Mouse (Mus musculus) brain, adult 2 months (tissue): Measurements from ENCODE around the gene Drc7.
A peak's percentile ranks its signal among the peaks of the same experiment; 100 is the strongest.

Experiments used
- DNase-seq: peaks from one replicate; pipeline ENCODE4 v3.0.0; 2011; ENCODE audit warnings: low read depth, low spot score

Drc7 gene

DNA sequence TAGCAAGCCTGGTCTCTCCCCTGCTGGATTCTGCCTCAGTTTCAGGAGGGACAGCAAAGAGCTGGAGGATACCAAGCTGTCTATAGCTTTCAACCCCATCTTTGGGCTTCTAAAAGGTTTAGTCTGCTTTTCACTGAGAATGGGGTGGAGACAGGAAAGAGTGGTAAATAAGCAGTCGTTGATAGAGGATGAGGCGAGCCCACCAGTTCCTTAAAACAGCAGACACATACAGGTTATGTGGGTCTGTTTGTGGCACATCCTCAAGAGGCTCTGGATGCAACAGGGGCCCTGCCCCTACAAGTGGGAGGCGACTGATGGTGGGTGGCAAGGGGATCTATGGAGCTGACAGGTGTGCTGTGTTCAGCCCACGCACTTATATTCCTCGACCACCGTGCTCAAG lies 3.8 kb downstream of the Drc7 start:
- no peak for DNase-seq

DNA sequence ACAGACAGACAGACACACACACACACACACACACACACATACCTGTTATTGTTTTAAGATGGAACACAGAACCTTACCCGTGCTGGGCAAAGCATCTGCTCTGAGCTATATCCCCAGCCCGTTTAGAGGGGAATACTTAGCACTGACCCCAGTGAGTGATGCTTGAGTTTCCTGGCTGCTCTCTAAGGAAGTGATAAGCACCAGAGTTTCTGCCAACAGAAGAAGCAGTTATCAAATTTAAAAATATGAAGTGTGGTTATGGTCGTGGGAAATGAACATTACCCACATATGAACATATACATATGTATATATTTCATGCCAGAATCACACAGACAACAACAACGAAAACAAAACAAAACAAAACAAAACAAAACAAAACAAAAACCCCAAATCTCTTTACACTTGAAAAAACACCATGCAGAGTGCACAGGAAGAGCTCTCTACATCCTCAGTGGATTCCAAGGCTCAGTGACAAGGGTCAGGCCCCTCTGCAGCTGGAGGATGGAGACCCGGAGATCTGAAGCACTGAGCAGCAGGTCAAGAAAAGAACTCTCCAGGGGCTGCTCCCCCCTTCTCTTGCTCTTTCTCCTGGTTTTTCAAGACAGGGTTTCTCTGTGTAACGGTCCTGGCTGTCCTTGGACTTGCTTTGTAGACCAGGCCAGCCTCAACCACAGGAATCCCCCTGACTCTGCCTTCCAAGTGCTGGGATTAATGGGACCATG lies 5.1 kb downstream of the Drc7 start:
- no peak for DNase-seq

DNA sequence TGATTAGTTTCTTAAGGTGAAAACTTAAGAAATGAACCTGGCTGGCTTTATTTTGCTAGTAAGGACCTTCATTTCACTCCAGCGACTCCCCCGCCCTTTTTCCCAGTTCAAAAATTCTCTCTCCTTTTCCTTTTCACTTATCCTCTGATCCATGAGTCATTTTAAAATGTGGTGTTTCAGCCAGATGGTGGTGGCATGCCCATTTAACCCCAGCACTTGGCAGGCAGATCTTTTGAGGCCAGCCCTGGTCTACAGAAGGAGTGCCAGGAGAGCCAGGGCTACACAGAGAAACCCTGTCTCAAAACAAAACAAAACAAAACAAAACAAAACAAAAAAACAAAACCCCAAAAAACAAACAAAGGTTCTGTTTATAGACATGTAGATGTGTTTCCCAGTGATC lies 9.6 kb downstream of the Drc7 start:
- peak; percentile 93 for DNase-seq

DNA sequence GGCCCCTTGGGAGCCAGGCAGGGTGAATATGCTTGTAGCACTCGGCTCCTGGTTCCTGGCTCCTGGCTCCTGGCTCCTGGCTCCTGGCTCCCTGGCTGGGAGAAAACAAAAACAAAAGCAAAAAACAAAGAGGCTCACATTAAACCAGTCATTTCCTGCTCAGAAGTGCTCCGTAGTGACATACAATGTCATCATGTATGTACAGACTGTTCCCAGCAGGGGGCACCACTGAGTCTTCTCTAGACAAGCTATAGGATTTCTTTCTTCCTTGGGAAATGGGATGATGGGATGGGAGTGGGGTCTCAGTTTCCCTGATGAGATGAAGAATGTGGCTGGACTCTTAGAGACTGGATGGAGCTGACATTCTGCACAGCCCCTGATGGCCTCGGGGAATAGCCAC lies 12.7 kb downstream of the Drc7 start:
- peak; percentile 66 for DNase-seq

DNA sequence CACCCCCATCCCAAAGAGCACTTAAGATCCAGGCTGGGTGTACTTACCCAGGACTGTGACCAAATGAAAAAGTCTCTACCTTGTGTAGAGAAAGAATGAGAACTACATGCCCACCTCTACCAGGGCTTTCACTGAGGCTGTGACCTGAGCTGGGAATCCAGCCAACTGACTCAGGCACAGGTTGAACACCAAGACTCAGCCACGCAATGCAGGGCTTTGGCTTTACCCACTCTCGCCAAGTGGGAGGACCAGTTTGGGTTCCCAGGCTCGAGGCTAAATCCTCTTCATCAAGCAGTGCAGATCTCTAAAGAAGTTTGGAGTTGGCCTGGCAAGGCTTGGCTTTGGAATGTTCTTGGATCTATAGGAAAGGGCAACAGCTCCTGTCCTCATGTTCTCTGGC lies 20.6 kb downstream of the Drc7 start:
- no peak for DNase-seq

DNA sequence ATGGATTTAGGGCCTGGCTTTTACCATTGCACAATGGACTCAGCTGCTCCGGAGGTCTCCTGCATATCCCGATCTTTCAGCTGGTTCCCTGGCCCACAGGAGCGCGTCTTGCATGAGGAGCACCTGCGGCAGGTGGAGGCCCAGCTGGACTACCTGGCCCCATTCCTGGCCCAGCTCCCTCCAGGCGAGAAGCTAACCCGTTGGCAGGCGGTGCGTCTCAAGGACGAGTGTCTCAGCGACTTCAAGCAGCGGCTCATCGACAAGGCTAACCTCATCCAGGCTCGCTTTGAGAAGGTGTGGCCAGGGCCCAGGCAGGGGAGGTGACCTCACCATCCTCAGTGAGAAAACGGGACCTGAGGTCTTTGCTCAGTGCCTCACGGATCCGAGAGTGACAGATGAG lies 21.2 kb downstream of the Drc7 start:
- DNase-seq: peak; percentile 82

DNA sequence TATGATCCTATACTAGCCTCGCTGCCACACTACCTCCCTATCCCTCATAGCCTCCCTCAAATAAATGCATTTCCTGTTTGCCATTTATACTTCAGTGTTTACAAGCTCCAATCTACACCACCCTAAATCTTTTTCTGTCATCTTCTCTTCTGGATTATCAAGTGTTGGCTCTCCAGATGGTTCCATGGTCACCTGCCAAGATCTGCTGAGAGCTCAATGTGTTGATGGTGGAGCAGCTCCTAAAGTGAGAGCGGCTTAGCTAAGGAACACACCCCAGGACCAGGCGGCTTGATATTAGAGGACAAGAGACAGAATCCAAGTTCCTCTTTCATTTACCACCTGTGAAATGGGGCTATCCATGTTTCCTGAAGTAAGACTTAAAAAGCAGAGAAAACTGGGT lies 23.2 kb downstream of the Drc7 start:
- peak; percentile 83 for DNase-seq

DNA sequence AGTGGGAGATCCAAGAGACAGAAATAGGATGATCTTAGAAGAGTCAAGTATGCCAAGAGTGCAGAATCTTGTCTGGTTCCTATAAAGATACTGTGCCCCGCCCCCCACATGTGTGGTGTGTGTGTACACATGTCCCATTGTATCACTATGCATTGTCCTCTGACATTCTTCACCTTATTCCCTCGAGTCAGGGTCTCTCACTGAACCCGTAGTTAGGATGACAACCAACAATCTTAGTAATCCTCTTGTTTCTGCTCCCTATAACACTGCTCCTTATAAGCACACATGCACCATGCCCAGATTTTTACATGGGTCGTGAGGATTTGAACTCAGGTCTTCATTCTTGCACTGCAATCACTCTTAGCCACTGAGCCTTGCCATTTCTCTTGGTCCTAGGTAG lies 24.4 kb downstream of the Drc7 start:
- DNase-seq: no peak

DNA sequence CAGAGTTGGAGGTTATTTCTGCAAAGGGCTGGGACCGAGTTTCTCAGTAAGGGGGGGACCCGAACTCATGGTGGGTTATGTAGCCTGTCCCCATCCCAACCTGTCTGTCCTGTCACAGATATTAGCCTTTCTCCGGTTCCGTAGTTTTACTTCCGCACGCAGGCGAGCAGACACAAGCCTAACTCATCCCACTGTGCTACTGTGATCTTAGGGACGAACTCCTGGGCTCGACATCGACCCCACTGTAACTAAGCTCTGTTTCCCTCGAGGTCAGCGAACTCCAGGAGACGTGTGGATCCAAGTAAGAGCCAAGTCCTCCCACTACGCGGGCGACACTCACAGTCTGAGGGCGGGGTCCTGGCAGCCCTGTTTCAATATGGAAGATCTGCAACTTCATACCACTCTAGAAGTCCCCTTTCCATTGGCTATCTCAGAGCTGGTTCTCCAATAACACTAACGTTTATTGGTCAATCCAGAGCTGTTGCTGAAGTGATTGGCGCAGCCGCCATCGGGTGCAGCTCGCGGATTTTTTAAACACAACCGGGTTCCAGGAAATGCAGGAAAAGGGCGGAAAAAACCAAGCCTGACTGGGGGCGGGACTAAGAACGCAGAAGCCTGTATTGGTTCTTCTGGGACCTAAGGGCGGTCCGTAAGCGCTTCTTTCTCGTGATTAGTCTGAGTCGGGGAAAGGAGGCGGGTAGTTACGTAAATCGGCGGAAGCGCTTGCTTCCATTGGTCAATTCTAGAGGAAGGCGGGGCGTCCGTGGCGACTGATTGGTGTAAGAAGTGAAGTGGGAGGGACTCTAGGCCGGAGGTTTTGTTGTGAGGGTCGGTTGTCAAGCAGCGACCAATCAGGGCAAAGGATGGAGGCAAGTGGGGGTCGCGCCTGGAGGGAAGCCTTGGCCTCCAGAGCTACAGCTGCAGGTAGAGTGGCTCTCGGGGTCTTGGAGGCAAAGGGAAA lies 25.8 kb downstream of the Drc7 start, which contains the start of gene Katnb1:
Gene Katnb1, plus strand, starts transcription at position 806 of the 961 bp plus-strand sequence.
- peak; percentile 100 for DNase-seq

DNA sequence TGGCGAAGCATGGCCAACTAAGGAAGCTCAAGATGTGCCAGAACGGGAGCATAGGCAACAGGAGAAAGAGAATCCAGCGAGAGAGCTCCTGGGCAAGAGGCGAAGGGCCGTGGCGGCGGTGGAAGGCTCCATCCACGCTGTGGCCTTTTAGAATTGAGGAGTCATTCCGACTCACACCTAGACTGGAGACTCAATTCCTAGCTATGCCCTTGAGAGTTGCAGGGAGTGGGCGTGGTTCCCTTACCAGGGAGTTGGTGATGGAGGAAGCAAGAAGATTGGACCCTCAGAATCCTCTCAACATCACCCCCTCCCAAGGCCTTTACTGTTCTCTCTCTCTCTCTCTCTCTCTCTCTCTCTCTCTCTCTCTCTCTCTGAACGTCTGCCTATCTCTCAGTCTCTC lies 26.7 kb downstream of the Drc7 start:
- DNase-seq: no peak

DNA sequence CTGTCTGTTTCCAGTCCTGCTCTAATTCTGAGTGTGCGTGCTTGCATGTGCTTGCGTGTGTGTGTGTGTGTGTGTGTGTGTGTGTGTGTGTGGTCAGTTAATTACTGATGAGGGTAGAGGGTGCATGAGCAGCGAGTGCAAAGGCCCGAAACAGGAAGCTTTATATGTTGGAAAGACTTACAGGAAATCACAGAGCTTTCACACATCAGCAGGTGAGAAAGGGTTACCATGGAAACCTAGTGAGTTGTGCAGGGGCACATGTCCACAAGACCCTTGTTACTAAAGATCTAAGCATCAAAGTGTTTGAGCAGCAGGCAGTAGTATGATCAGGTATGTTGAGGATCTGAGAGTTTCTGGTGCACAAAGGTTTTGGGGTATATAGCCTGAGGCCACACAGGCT lies 29.4 kb downstream of the Drc7 start:
- no peak for DNase-seq

DNA sequence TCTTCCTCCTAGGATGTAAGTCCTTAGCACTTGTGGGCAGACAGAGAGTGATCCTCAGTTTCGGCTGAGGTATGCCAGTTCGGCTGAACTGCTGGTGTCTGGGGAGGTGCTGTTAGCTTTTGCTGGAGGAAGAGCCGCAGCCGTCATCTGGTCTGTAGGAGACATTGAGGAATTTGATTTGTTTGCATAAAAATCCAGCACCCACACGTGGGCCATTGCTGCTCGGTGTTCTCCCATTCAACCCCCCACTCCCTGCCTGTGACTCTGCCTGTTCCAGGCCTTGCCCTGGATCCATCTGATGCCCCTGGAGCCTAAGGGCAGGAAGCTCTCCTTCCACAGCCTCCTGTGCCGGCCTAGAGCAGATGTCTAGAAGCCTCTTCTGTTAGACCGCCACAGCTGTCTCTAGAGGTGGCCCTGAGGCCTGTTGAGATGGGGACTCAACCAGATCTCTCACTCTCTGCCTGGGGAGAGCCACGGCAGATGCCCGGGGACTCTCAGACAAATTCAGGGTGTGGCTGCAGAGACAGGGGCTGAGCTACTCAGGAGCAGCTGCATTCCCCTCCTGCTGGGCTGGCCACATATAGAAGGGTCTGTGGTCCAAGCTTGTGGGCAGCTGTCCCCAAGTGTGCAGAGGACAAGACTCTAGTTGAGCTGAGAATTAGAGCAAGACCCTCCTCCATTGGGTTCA lies 30.0 kb downstream of the Drc7 start:
- no peak for DNase-seq

DNA sequence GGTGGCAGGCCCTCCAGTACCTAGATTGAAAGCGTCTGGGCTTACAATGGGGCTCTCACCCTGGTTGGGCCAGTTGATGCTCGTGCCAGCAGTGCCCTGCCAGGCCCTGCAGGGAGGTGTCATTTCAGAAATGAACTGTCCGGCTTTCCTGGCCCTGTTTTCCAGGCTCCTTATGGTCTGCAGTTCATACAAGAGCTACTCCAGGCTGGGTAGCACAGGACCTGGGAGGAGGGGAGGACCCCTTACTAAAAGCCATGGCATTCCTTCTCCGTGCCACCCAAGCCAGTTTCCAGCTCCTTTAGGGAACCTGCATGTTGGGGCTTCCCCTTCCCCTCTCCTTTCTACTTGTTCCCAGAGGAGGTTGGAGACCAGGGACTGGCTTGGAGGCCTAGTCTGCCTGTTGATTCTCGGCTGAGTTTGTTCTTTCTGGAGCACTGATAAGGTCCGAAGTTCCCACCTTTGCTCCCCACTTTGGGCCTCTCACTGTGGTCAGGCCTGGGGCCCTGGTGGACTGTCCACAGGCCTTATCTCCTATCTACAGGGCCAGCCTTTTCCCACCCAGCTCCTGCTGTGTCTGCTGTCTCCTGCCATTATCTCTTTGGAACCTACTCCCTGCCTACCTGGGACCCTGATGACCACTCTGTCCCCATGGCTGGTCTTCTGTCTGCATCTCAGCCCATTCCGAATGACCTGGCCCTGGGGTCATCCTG lies 30.7 kb downstream of the Drc7 start:
- peak; percentile 80 for DNase-seq

DNA sequence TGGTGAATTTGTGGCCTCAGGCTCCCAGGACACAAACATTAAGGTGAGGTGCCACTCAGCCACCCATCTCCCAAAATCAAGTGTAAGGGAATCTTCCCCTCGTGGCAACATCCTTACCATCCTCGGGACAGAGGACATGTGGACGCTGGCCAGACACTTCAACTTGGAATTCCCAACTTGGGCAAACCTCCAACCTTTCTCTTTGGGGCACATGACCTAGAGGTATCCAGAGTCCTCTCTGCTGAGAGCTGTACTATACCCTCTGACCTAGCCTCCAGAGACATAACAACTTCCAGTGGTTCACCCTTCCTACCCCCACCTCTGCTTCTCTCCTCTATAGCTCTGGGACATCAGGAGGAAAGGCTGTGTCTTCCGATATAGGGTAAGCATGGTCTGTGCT lies 38.7 kb downstream of the Drc7 start:
- DNase-seq: no peak

DNA sequence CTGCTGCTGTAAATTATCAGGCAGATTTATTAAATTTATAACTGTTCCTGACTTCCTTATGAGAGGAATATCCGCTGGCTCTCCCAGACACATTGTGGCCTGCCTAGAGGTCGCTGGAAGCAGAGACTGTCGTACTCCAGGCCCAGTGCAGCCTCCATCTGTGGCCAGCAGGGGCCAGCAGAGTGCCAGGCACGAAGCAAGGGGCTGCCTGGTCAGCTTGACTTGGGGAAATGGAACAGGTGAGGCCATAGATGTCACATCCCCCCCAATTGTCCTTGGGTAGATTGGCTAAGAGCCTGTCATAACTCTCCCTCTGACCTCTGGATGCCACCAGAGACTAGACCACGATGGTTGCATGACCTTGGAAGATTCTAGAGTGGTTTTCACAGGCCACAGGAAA lies 44.1 kb downstream of the Drc7 start:
- peak; percentile 75 for DNase-seq

DNA sequence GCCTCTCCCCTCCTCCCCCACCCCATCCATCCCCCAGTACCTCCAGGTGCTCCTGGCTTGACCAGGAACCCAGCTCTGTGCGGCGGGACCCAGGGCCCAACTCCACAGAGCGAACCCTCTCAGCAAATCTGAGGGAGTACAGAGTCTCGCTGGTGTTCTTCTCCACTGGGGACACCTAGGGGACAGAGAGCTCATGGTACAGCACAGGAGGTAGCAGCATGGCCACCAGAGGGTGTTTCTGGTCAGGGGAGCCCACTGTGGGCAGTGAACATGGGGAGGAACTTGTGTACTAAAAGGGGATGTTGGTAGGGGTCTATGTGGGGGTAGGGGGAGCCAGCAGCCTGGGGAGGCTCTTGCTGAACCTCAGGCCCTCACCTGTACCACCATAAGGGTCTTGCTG lies 47.1 kb downstream of the Drc7 start:
- DNase-seq: no peak

DNA sequence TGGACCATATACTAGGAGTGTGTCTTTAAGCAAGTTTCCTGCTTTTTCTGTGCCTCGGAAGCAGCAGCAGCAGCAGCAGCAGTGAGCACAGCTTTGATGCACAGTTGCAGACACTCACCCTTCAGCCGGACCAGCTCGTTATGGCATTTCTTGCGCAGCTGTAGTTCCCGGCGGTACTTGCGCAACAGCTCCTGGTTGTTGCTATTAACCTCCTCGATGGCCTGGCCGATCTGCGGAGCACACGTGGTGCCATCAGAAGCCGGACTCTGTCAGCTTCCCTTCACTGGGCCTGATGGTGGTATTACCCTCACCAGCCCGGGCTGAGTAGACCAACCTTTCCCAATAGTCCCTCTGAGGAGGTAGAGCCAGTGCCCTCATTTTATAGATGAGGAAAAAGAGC lies 52.4 kb downstream of the Drc7 start:
- DNase-seq: no peak

DNA sequence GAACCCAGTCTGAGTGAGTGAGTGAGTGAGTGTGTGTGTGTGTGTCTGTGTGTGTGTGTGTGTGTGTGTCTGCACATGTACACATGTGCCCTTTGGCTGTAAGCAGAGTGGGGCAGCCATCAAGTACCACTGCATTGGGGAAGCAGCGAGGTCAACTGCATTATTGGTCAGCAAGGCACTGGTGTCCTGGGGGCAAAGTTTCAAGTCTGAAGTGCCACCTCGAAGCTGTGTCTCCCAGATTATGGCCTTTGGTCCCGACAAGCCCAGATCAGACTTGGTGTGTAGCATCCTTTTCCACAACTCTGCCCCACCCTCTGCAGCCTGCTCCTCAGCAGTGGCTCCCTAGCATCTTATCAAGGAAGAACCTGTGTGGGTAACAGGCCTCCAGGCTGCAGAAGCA lies 57.7 kb downstream of the Drc7 start:
- no peak for DNase-seq

DNA sequence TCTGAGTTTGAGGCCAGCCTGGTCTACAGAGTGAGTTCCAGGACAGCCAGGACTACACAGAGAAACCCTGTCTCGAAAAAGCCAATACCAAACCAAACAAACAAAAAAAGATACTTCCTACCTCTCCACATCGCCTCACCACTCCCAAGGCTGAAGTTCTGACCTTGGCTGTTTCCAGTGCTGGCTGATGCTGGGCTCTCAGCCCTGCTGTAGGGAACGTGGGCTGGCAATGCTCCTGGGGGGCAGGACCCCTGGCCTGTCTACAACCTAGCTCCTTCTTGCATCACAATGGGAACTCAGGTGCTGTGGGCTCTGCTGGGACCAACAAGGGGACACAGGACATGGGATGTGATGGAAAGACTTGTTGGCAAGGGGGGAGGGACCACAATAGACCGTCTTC lies 58.2 kb downstream of the Drc7 start:
- no peak for DNase-seq

DNA sequence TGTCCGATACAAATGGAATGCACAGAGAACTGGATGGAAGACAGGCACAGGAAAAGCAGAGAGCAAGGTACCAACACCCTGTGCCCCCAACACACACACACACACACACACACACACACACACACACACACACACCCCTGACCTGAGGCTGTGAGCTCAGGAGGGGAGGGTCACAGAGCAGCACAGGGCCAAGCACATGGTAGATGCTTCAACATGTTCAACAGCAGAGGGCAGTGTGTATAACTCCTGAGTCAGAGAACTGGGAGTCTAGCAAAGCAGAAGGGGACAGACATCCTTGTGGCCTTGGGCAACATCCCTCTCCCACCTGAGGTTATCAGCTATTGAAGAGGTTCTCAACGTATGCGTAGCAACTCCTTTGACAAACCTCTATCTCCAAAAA lies 58.8 kb downstream of the Drc7 start:
- DNase-seq: peak; percentile 63

DNA sequence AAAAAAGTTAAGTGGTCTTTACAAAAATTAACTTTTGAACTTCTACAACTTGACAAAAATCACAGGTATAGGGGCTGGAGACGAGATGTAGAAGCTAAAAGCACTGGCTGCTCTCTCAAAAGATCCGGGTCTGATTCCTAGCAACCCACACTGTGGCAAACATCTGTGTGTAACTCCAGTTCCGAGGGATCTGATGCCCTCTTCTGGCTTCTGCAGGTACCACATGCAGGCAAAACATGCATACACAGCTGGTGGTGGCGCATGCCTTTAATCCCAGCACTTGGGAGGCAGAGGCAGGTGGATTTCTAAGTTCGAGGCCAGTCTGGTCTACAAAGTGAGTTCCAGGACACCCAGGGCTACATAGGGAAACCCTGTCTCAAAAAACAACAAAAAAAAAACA lies 68.6 kb downstream of the Drc7 start:
- DNase-seq: no peak

DNA sequence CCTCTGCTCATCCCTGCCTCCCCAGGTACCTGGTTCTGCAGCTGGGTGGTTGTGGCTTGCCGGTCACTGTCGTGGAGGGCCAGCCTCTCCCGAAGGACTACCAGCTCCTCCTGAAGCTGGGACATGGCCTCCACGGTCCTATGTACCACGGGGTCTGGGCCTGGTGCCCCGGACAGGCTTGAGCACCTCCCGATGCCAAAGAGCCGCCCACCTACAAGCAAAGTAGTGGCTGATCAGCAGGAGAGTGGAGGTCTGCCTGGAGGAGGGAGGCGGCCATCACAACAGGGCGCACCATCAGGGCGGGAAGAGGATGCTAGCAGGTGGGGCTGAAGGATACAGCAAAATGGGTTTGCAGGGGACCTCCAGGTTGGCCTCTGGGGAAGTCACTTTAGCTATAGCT lies 71.6 kb downstream of the Drc7 start:
- no peak for DNase-seq
